Mouse (Mus musculus): ENCODE results near the gene Gm20855.
"Not testable (repeated sequence)": the region's sequence is repeated elsewhere in the genome, so short reads cannot be mapped to it uniquely, and the experiment has no call there.

Gm20855 gene

DNA sequence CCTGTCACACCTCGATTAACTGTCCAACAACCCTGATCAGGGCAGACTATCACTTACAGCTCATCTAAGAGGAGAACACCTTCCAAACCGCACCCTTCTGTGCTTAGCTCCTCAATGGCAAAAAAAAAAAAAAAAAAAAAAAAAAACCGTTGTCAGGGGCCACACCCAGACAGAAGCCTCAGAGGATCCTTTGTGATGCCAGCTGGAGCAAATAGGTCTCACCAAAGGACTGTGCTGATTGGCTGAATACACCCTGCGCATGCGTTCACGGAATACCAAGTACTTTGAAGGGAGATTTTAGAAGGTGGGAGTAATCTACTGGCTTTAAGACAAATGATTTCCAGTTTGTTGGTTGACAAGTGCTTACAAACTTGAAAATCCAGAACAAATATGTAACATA is at the start of gene Gm20855:
Gene Gm20855, minus strand, starts transcription at position 101 of the 400 bp plus-strand sequence.
- DNase-seq (ENCODE audit: extremely low spot score, low spot score), result not testable (repeated sequence)
